Mouse (Mus musculus): ENCODE data around the gene Hk1. TPM values are rescaled to one million over a fixed set of nuclear protein-coding genes. Genes with fewer than 3 reads are reported as not detected.
A peak's percentile ranks its signal among the peaks of the same experiment; 100 is the strongest.

The Hk1 gene
- total and polyA plus RNA-seq, 3 experiments: 119 to 447 (median 245) TPM

- Histone ChIP-seq H3K9me3 (replicated peaks) (no peaks in the 10 kb centered on the region), H3K36me3 (replicated peaks) (peaks cover 9% of the 10 kb centered on the region), H3K27me3 (ENCODE audit: insufficient read depth, low read length) (no peaks in the 10 kb centered on the region), H3K4me1 (ENCODE audit: insufficient read depth, low read depth, low read length) (peaks cover 42% of the 10 kb centered on the region), H3K4me3 (ENCODE audit: low read depth, low read length) (no peak overlapping the region; the same call in 1 of the 2 replicates)
- TF ChIP-seq CTCF (IDR thresholded peaks at IDR 0.05; ENCODE audit: low read depth, low read length): no peak
- DNase-seq (ENCODE audit: low spot score) (no peak), ATAC-seq (ENCODE audit: extremely low read depth, insufficient number of reproducible peaks, low FRiP score, poor library complexity, severe bottlenecking) (no peak)
Measured at GRCm38 (mm10) chr10:62344004-62344752, 35.5 kb downstream of the Hk1 start.

DNA sequence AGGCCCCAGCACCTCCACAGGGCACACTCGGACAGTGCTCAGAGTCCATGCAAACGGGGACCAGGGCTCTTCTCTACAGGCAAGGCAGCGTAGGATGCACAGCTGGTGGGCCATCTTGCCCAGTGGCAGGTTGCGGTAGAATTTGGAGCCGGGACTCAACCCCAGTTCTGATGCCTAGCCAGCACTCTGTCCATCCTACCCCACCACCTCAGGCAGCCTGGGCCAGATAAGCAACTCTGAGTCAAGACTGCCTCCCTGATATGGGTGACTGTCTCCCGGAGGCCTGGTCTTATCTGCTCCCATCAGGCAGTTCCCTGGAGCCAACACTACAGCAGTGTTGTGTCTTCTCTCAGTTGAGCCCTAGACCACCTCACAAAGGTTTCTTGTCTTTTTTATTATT is 37.2 kb downstream of the Hk1 start:
- Histone ChIP-seq H3K9me3 (replicated peaks) (no peaks in the 10 kb centered on the region), H3K4me3 (ENCODE audit: low read depth, low read length) (peak overlapping the region; percentile 70), H3K36me3 (replicated peaks) (peaks cover 16% of the 10 kb centered on the region), H3K4me1 (ENCODE audit: insufficient read depth, low read depth, low read length) (peaks cover 56% of the 10 kb centered on the region), H3K27me3 (ENCODE audit: insufficient read depth, low read length) (no peaks in the 10 kb centered on the region)
- no peak for DNase-seq (ENCODE audit: low spot score)
- TF ChIP-seq GATA2 (IDR thresholded peaks at IDR 0.05; ENCODE audit: borderline replicate concordance, low read depth, low read length) (peak; percentile 67; the same call in 1 of the 2 replicates), CTCF (IDR thresholded peaks at IDR 0.05; ENCODE audit: low read depth, low read length) (no peak), TAL1 (conservative IDR thresholded peaks at IDR 0.05; ENCODE audit: low read depth, low read length) (peak; percentile 85), GATA1 (IDR thresholded peaks at IDR 0.05; ENCODE audit: borderline replicate concordance, low read length) (no peak)
- ATAC-seq (ENCODE audit: extremely low read depth, insufficient number of reproducible peaks, low FRiP score, poor library complexity, severe bottlenecking): peak; percentile 67

DNA sequence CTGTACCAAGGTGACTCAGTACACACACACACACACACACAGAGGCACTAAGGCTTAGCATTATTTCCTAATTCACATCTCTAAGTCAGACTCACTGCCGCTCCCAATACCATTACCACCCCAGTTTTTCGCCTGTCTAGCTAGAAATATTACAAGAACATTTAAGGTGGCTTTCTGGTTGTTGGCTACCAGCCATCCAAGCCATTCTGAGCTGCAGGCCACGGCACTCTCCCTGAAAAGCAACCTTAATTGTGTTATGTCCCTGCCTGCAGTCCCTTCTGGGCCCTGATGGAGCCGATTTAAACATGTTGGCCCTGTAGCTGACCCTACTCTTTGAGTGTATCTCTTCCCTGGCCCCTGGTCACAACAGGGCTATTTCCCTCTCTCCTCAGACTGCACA is 37.8 kb downstream of the Hk1 start:
- Histone ChIP-seq H3K4me1 (ENCODE audit: insufficient read depth, low read depth, low read length) (peaks cover 61% of the 10 kb centered on the region), H3K9me3 (replicated peaks) (no peaks in the 10 kb centered on the region), H3K36me3 (replicated peaks) (peaks cover 16% of the 10 kb centered on the region), H3K27me3 (ENCODE audit: insufficient read depth, low read length) (no peaks in the 10 kb centered on the region), H3K4me3 (ENCODE audit: low read depth, low read length) (peak overlapping the region; percentile 70)
- no peak for DNase-seq (ENCODE audit: low spot score)
- no peak for TF ChIP-seq GATA1 (IDR thresholded peaks at IDR 0.05; ENCODE audit: borderline replicate concordance, low read length)
- TF ChIP-seq POLR2AphosphoS5 (IDR thresholded peaks at IDR 0.05; ENCODE audit: insufficient replicate concordance, low read depth, low read length): no peak
- TF ChIP-seq TAL1 (conservative IDR thresholded peaks at IDR 0.05; ENCODE audit: low read depth, low read length): no peak
- no peak for TF ChIP-seq GATA2 (IDR thresholded peaks at IDR 0.05; ENCODE audit: borderline replicate concordance, low read depth, low read length)
- no peak for TF ChIP-seq CTCF (IDR thresholded peaks at IDR 0.05; ENCODE audit: low read depth, low read length)
- ATAC-seq (ENCODE audit: extremely low read depth, insufficient number of reproducible peaks, low FRiP score, poor library complexity, severe bottlenecking): no peak

GRCm38 (mm10) chr10:62340991-62341390 is 38.7 kb downstream of the Hk1 start:
- Histone ChIP-seq H3K4me1 (ENCODE audit: insufficient read depth, low read depth, low read length) (peaks cover 71% of the 10 kb centered on the region), H3K4me3 (ENCODE audit: low read depth, low read length) (peak overlapping the region; percentile 77), H3K27me3 (ENCODE audit: insufficient read depth, low read length) (no peaks in the 10 kb centered on the region), H3K36me3 (replicated peaks) (peaks cover 23% of the 10 kb centered on the region), H3K9me3 (replicated peaks) (no peaks in the 10 kb centered on the region)
- DNase-seq (ENCODE audit: low spot score) (no peak), ATAC-seq (ENCODE audit: extremely low read depth, insufficient number of reproducible peaks, low FRiP score, poor library complexity, severe bottlenecking) (no peak)
- TF ChIP-seq POLR2AphosphoS5 (IDR thresholded peaks at IDR 0.05; ENCODE audit: insufficient replicate concordance, low read depth, low read length): no peak
- no peak for TF ChIP-seq GATA2 (IDR thresholded peaks at IDR 0.05; ENCODE audit: borderline replicate concordance, low read depth, low read length)
- no peak for TF ChIP-seq TAL1 (conservative IDR thresholded peaks at IDR 0.05; ENCODE audit: low read depth, low read length)
- TF ChIP-seq CTCF (IDR thresholded peaks at IDR 0.05; ENCODE audit: low read depth, low read length): no peak
- no peak for TF ChIP-seq GATA1 (IDR thresholded peaks at IDR 0.05; ENCODE audit: borderline replicate concordance, low read length)

GRCm38 (mm10) chr10:62340095-62340731 is 39.5 kb downstream of the Hk1 start:
- ATAC-seq (ENCODE audit: extremely low read depth, insufficient number of reproducible peaks, low FRiP score, poor library complexity, severe bottlenecking) (peak; percentile 78), DNase-seq (ENCODE audit: low spot score) (peak; percentile 77)
- no peak for TF ChIP-seq TAL1 (conservative IDR thresholded peaks at IDR 0.05; ENCODE audit: low read depth, low read length)
- no peak for TF ChIP-seq GATA1 (IDR thresholded peaks at IDR 0.05; ENCODE audit: borderline replicate concordance, low read length)
- no peak for TF ChIP-seq CTCF (IDR thresholded peaks at IDR 0.05; ENCODE audit: low read depth, low read length)
- TF ChIP-seq POLR2AphosphoS5 (IDR thresholded peaks at IDR 0.05; ENCODE audit: insufficient replicate concordance, low read depth, low read length): no peak
- no peak for TF ChIP-seq GATA2 (IDR thresholded peaks at IDR 0.05; ENCODE audit: borderline replicate concordance, low read depth, low read length)
- H3K4me3 ChIP-seq (ENCODE audit: low read depth, low read length): peak overlapping the region; percentile 77
- H3K4me1 ChIP-seq (ENCODE audit: insufficient read depth, low read depth, low read length): peaks cover 77% of the 10 kb centered on the region
- peaks cover 28% of the 10 kb centered on the region for H3K36me3 ChIP-seq (replicated peaks)
- H3K27me3 ChIP-seq (ENCODE audit: insufficient read depth, low read length): no peaks in the 10 kb centered on the region
- no peaks in the 10 kb centered on the region for H3K9me3 ChIP-seq (replicated peaks)

DNA sequence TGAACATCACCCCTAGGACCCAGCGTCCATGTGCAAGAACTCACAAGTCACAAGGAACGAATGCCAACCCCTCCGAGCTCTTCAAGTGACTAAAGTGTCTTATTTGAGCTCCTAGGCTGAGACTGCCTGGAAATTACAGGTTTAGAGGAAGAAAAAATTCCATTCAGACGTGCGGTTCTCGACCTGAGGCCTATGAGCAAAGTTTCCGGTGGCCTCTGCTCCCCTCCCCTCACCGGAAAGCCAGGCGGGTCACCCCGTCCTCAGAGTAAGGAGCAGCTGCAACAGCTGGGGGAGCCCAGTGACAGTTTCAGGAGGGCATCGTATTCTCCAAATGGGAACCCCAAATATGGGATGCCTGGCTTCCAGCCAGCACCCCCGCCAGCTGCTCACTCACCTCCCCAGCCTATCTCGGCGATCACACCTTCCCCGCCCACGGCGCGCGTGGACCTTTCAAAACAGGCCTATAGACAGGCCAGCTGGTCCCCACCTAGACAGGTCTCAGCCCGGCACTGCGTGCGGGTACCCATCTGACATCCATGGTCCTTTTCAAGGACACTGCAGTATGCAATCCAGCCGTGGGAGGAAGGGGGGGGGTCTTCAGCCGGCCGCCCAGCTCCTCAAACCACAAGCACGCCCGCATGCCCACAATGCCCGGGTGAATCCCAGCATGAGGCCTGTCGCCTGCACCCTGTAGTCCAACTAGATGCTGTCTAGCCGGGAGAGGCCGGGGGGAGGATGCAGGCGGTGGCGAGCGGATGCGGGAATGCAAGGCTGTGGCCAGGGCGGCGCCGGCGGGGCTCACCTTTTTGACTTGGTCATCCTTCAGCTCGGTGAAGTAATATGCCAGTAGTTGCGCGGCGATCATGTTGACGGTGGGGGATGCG is 40.3 kb downstream of the Hk1 start:
- H3K9me3 ChIP-seq (replicated peaks): no peaks in the 10 kb centered on the region
- H3K36me3 ChIP-seq (replicated peaks): peaks cover 28% of the 10 kb centered on the region
- peak overlapping the region; percentile 77 for H3K4me3 ChIP-seq (ENCODE audit: low read depth, low read length)
- H3K27me3 ChIP-seq (ENCODE audit: insufficient read depth, low read length): no peaks in the 10 kb centered on the region
- peaks cover 76% of the 10 kb centered on the region for H3K4me1 ChIP-seq (ENCODE audit: insufficient read depth, low read depth, low read length)
- DNase-seq (ENCODE audit: low spot score): no peak
- ATAC-seq (ENCODE audit: extremely low read depth, insufficient number of reproducible peaks, low FRiP score, poor library complexity, severe bottlenecking): no peak
- TF ChIP-seq CTCF (IDR thresholded peaks at IDR 0.05; ENCODE audit: low read depth, low read length) (no peak), GATA2 (IDR thresholded peaks at IDR 0.05; ENCODE audit: borderline replicate concordance, low read depth, low read length) (no peak), GATA1 (IDR thresholded peaks at IDR 0.05; ENCODE audit: borderline replicate concordance, low read length) (no peak), POLR2AphosphoS5 (IDR thresholded peaks at IDR 0.05; ENCODE audit: insufficient replicate concordance, low read depth, low read length) (no peak), TAL1 (conservative IDR thresholded peaks at IDR 0.05; ENCODE audit: low read depth, low read length) (no peak)
